Mouse (Mus musculus): ENCODE measurements around the gene Mbnl1. TPM values are rescaled to one million over a fixed set of nuclear protein-coding genes. Genes with fewer than 3 reads are reported as not detected.

The Mbnl1 gene
- total RNA-seq, 2 experiments from 2014 or later: 70.8 to 76.0 TPM

- intact Hi-C loops (cut with DNase I): loop anchor here (10.0 kb wide), 1 partner anchor 98 kb away; no protein-coding TSS in a partner anchor
- no peak for DNase-seq
These were observed 130.4 kb downstream of the Mbnl1 start for GRCm38 (mm10) chr3:60602923-60603549.

- no peak for DNase-seq
- intact Hi-C loops (cut with DNase I): loop anchor here (10.0 kb wide), 1 partner anchor 99 kb away; no protein-coding TSS in a partner anchor
These were observed 131.0 kb downstream of the Mbnl1 start for GRCm38 (mm10) chr3:60603637-60604036.

- intact Hi-C loops (cut with DNase I): loop anchor here (10.0 kb wide), 1 partner anchor 99 kb away; no protein-coding TSS in a partner anchor
- no peak for DNase-seq
These were observed 131.6 kb downstream of the Mbnl1 start for GRCm38 (mm10) chr3:60604205-60604604.

GRCm38 (mm10) chr3:60608952-60609403, 136.3 kb downstream of the Mbnl1 start:
- intact Hi-C loops (cut with DNase I): loop anchor here (10.0 kb wide), 1 partner anchor 104 kb away; no protein-coding TSS in a partner anchor
- DNase-seq: no peak

GRCm38 (mm10) chr3:60611839-60612238, 139.2 kb downstream of the Mbnl1 start:
- peak; percentile 45 for DNase-seq

GRCm38 (mm10) chr3:60613121-60613520, 140.5 kb downstream of the Mbnl1 start:
- intact Hi-C loops (cut with DNase I): no loop called here
- no peak for DNase-seq

More at GRCm38 (mm10) chr3:60611839-60612238, 139.2 kb downstream of the Mbnl1 start:
- intact Hi-C loops (cut with DNase I): no loop called here

- DNase-seq: no peak
- intact Hi-C loops (cut with DNase I): no loop called here
These were observed 141.9 kb downstream of the Mbnl1 start for GRCm38 (mm10) chr3:60614516-60614915.

- DNase-seq: no peak
- intact Hi-C loops (cut with DNase I): no loop called here
These were observed 142.5 kb downstream of the Mbnl1 start for GRCm38 (mm10) chr3:60615057-60615606.

- intact Hi-C loops (cut with DNase I): no loop called here
These were observed 143.0 kb downstream of the Mbnl1 start for GRCm38 (mm10) chr3:60615615-60616014.

GRCm38 (mm10) chr3:60616147-60616546, 143.5 kb downstream of the Mbnl1 start:
- intact Hi-C loops (cut with DNase I): no loop called here
- DNase-seq: no peak

More at GRCm38 (mm10) chr3:60615615-60616014, 143.0 kb downstream of the Mbnl1 start:
- no peak for DNase-seq

GRCm38 (mm10) chr3:60617643-60618042, 145.0 kb downstream of the Mbnl1 start:
- no peak for DNase-seq
- intact Hi-C loops (cut with DNase I): no loop called here

GRCm38 (mm10) chr3:60620236-60620635, 147.6 kb downstream of the Mbnl1 start:
- intact Hi-C loops (cut with DNase I): loop anchor here (10.0 kb wide), 1 partner anchor 95 kb away; no protein-coding TSS in a partner anchor
- no peak for DNase-seq

GRCm38 (mm10) chr3:60631183-60631582, 158.6 kb downstream of the Mbnl1 start:
- DNase-seq: no peak
- intact Hi-C loops (cut with DNase I): no loop called here

- DNase-seq: no peak
- intact Hi-C loops (cut with DNase I): no loop called here
These were observed 159.1 kb downstream of the Mbnl1 start for GRCm38 (mm10) chr3:60631754-60632153.

GRCm38 (mm10) chr3:60632796-60633466, 160.3 kb downstream of the Mbnl1 start:
- intact Hi-C loops (cut with DNase I): no loop called here
- no peak for DNase-seq

GRCm38 (mm10) chr3:60638530-60638929, 165.9 kb downstream of the Mbnl1 start:
- intact Hi-C loops (cut with DNase I): no loop called here
- DNase-seq: no peak

GRCm38 (mm10) chr3:60639135-60639534, 166.5 kb downstream of the Mbnl1 start:
- DNase-seq: peak; percentile 6
- intact Hi-C loops (cut with DNase I): no loop called here

GRCm38 (mm10) chr3:60642227-60642626, 169.6 kb downstream of the Mbnl1 start:
- intact Hi-C loops (cut with DNase I): no loop called here
- no peak for DNase-seq

- no peak for DNase-seq
- intact Hi-C loops (cut with DNase I): no loop called here
These were observed 172.9 kb downstream of the Mbnl1 start for GRCm38 (mm10) chr3:60645531-60645930.

- no peak for DNase-seq
- intact Hi-C loops (cut with DNase I): no loop called here
These were observed 175.7 kb downstream of the Mbnl1 start for GRCm38 (mm10) chr3:60648293-60648692.

GRCm38 (mm10) chr3:60660762-60661161, 188.1 kb downstream of the Mbnl1 start:
- no peak for DNase-seq
- intact Hi-C loops (cut with DNase I): no loop called here
